Mouse (Mus musculus): ENCODE data around the gene Dmkn. TPM values are rescaled to one million over a fixed set of nuclear protein-coding genes. Genes with fewer than 3 reads are reported as not detected.

Gene Dmkn
- polyA plus RNA-seq, 1 experiment from 2014 or later, result not detected

DNA sequence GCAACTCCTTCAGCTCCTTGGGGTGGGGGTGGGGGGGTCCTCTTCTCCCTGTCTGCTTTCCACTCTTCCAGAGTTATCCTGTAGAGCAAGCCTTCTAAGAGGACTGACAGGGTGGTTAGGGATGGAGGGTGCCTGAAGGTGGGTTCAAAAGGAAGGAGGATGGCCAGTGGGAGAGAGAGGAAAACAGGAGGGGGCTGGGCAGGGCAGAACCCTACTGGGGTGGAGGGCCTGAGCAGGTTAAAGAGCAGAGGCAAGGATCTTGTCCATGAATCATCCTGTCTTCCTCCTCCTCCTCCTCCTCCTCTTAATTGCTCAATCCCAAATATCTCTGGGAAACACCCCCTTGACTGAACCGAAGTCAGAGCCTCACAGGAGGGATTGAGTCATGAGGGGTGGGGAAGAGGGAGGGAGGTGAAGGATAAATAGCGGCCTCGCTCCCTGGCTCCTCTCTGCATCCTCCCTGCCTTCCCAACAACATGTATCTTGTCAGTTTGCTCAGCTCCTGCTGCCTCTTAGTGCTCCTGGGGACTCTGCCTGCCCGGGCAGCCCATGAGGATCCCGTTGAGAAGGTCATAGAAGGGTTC lies 12.4 kb upstream of the Dmkn start, which contains the start of gene Sbsn:
Gene Sbsn, plus strand, starts transcription at position 386 of the 584 bp plus-strand sequence.
- 54% methylated on average over 5 of the region's 5 CpGs for WGBS
- Histone ChIP-seq H3K4me3 (ENCODE audit: low read depth, low read length) (no peak within 1 kb of the TSS), H3K9ac (ENCODE audit: low read depth, low read length) (no peak within 1 kb of the TSS), H3K27me3 (replicated peaks; ENCODE audit: control insufficient read depth, insufficient read depth, low read length) (no peaks in the 10 kb centered on the region), H3K9me3 (ENCODE audit: control insufficient read depth, low read length) (peaks cover 6% of the 10 kb centered on the region; the same call in 1 of the 2 replicates), H3K27ac (ENCODE audit: low read depth, low read length) (no peak within 1 kb of the TSS), H3K4me2 (no peak within 1 kb of the TSS), H3K36me3 (ENCODE audit: control insufficient read depth, insufficient read depth, low read length) (peaks cover 3% of the 10 kb centered on the region; the same call in 1 of the 2 replicates), H3K4me1 (replicated peaks; ENCODE audit: control insufficient read depth, insufficient read depth, low read length) (no peaks in the 10 kb centered on the region)
- ATAC-seq (replicated peaks; ENCODE audit: low FRiP score) (no peak), DNase-seq (ENCODE audit: low spot score) (no peak)

DNA sequence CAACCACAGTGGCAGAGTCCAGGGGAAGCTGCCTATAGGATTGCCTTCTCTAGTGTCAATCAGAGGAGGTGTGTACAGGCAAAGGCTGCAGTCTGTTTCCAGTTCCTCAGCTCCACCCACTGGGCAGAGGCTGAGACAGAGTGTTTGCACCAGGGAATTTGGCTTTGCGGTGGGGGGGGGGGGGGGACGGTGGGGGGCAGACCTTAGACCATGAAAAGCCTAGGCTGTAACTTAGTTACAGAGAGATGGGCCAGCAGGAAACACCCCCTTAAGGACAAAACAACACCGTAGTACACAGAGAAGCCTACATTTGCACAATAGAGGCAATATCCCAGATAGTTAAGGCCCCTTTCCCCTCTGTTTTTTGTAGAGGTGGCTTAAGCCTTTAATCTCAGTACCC lies 6.6 kb upstream of the Dmkn start:
- no peak overlapping the region for H3K27ac ChIP-seq (ENCODE audit: low read depth, low read length)
- ATAC-seq (replicated peaks; ENCODE audit: low FRiP score) (no peak), DNase-seq (ENCODE audit: low spot score) (no peak)
- peaks cover 6% of the 10 kb centered on the region; the same call in 1 of the 2 replicates for H3K9me3 ChIP-seq (ENCODE audit: control insufficient read depth, low read length)
- no peak overlapping the region for H3K9ac ChIP-seq (ENCODE audit: low read depth, low read length)
- peaks cover 3% of the 10 kb centered on the region; the same call in 1 of the 2 replicates for H3K36me3 ChIP-seq (ENCODE audit: control insufficient read depth, insufficient read depth, low read length)
- 51% methylated on average over 3 of the region's 3 CpGs for WGBS
- H3K4me3 ChIP-seq (ENCODE audit: low read depth, low read length), result no peak overlapping the region
- no peak overlapping the region for H3K4me2 ChIP-seq
- H3K4me1 ChIP-seq (replicated peaks; ENCODE audit: control insufficient read depth, insufficient read depth, low read length), result peaks cover 5% of the 10 kb centered on the region
- no peaks in the 10 kb centered on the region for H3K27me3 ChIP-seq (replicated peaks; ENCODE audit: control insufficient read depth, insufficient read depth, low read length)

DNA sequence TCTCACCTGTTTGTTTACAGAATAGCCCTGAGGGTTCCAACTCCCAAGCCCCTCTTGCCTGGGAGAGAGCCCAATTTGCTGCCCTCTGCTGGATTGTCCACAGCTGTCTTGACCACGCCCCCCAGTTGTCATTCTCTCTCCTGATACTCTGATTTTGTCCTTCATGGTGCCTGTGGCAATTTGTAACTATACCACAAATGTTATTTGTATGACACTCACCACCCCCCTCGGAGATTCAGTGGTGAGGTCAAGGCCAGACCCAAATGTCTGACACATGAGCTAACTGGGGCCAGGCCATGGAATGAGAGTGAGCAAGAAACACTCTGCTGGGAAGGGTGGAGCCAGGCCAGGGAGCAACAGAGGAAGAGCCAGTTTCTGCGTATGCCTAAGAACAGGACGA lies 4.7 kb upstream of the Dmkn start:
- Histone ChIP-seq H3K4me2 (no peak overlapping the region), H3K9ac (ENCODE audit: low read depth, low read length) (no peak overlapping the region), H3K27me3 (replicated peaks; ENCODE audit: control insufficient read depth, insufficient read depth, low read length) (peaks cover under 1% of the 10 kb centered on the region; the same call in 1 of the 2 replicates), H3K36me3 (ENCODE audit: control insufficient read depth, insufficient read depth, low read length) (peaks cover 3% of the 10 kb centered on the region; the same call in 1 of the 2 replicates), H3K27ac (ENCODE audit: low read depth, low read length) (no peak overlapping the region), H3K4me3 (ENCODE audit: low read depth, low read length) (no peak overlapping the region), H3K9me3 (ENCODE audit: control insufficient read depth, low read length) (peaks cover 6% of the 10 kb centered on the region; the same call in 1 of the 2 replicates), H3K4me1 (replicated peaks; ENCODE audit: control insufficient read depth, insufficient read depth, low read length) (peaks cover 6% of the 10 kb centered on the region)
- 38% methylated on average over 4 of the region's 4 CpGs for WGBS
- DNase-seq (ENCODE audit: low spot score), result no peak
- no peak for ATAC-seq (replicated peaks; ENCODE audit: low FRiP score)

DNA sequence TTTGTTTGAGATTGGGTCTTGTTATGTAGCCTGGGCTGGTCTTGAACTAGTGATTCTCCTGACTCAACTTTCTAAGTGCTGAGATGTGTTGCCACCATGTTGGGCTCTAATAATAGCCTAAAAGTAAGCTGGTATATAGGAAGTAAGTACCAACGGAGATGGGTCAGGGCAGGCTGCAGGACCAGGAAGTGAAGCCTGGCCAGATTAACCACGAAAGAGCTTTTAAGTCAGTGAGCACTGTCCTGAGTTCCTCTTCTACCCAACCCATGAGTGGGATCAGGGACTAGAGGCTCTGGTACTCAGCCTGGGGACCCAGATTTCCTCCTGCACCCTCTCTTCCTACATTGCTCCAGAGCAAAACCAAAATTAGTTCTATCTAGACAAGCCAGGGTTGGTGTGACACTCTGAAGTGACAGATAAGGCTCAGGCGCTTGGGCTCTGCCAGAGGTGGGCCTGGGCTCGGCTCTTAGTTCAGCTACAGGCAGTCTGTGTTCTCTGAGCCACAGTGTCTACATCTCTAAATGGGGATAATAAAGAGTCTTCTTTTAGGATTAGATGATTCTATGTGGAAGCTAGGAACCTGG lies 1.7 kb upstream of the Dmkn start:
- no peak overlapping the region for H3K4me2 ChIP-seq
- no peak overlapping the region for H3K4me3 ChIP-seq (ENCODE audit: low read depth, low read length)
- H3K27ac ChIP-seq (ENCODE audit: low read depth, low read length), result no peak overlapping the region
- WGBS, result 39% methylated on average over 4 of the region's 4 CpGs
- H3K36me3 ChIP-seq (ENCODE audit: control insufficient read depth, insufficient read depth, low read length), result no peaks in the 10 kb centered on the region
- H3K27me3 ChIP-seq (replicated peaks; ENCODE audit: control insufficient read depth, insufficient read depth, low read length), result peaks cover 13% of the 10 kb centered on the region
- DNase-seq (ENCODE audit: low spot score) (no peak), ATAC-seq (replicated peaks; ENCODE audit: low FRiP score) (peak; percentile 45; the same call in 1 of the 2 replicates)
- no peaks in the 10 kb centered on the region for H3K9me3 ChIP-seq (ENCODE audit: control insufficient read depth, low read length)
- H3K4me1 ChIP-seq (replicated peaks; ENCODE audit: control insufficient read depth, insufficient read depth, low read length), result peaks cover 6% of the 10 kb centered on the region
- H3K9ac ChIP-seq (ENCODE audit: low read depth, low read length), result no peak overlapping the region

DNA sequence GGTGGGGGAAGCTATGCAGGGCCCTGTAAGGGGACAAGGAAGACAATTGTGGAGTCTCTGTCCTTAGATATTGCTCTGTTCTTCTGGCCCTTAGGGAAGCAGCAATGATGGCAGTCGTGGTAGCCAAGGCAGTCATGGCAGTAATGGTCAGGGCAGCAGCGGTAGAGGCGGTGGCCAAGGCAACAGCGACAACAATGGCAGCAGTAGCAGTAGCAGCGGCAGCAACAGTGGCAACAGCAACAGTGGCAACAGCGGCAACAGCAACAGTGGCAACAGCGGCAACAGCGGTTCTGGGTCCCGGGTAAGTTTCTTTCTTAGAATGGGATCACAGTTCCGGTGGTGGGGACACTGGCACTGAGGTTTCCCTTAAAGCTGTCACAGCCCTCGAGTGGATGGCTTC lies 1.6 kb downstream of the Dmkn start:
- H3K27ac ChIP-seq (ENCODE audit: low read depth, low read length), result no peak overlapping the region
- DNase-seq (ENCODE audit: low spot score) (no peak), ATAC-seq (replicated peaks; ENCODE audit: low FRiP score) (no peak)
- no peak overlapping the region for H3K4me3 ChIP-seq (ENCODE audit: low read depth, low read length)
- H3K9ac ChIP-seq (ENCODE audit: low read depth, low read length), result no peak overlapping the region
- peaks cover 16% of the 10 kb centered on the region for H3K27me3 ChIP-seq (replicated peaks; ENCODE audit: control insufficient read depth, insufficient read depth, low read length)
- no peaks in the 10 kb centered on the region for H3K9me3 ChIP-seq (ENCODE audit: control insufficient read depth, low read length)
- 32% methylated on average over 11 of the region's 11 CpGs for WGBS
- H3K4me1 ChIP-seq (replicated peaks; ENCODE audit: control insufficient read depth, insufficient read depth, low read length), result peaks cover 6% of the 10 kb centered on the region
- no peak overlapping the region for H3K4me2 ChIP-seq
- no peaks in the 10 kb centered on the region for H3K36me3 ChIP-seq (ENCODE audit: control insufficient read depth, insufficient read depth, low read length)

DNA sequence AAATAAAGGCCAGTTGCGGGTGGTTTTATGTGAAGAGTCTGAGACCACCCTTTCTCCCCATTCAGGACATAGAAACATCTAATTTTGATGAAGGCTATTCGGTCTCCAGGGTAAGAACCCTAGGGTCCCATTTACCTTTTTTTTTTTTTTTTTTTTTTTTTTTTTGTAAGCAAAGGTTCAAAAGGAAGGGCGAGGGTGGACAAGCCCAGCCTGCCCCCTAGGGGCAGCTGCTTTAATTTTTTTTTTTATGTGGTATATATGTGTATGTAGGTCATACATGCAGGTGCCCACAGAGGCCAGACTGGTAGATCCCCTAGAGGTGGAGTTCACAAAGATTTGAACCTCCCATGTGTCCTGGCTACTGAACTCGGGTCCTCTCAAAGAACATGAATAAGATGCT lies 2.9 kb downstream of the Dmkn start:
- H3K27ac ChIP-seq (ENCODE audit: low read depth, low read length), result no peak overlapping the region
- peaks cover 16% of the 10 kb centered on the region for H3K27me3 ChIP-seq (replicated peaks; ENCODE audit: control insufficient read depth, insufficient read depth, low read length)
- peaks cover 6% of the 10 kb centered on the region for H3K4me1 ChIP-seq (replicated peaks; ENCODE audit: control insufficient read depth, insufficient read depth, low read length)
- H3K36me3 ChIP-seq (ENCODE audit: control insufficient read depth, insufficient read depth, low read length), result no peaks in the 10 kb centered on the region
- no peak overlapping the region for H3K4me2 ChIP-seq
- 75% methylated on average over 4 of the region's 4 CpGs for WGBS
- H3K9me3 ChIP-seq (ENCODE audit: control insufficient read depth, low read length), result no peaks in the 10 kb centered on the region; the same call in 1 of the 2 replicates
- no peak overlapping the region for H3K9ac ChIP-seq (ENCODE audit: low read depth, low read length)
- ATAC-seq (replicated peaks; ENCODE audit: low FRiP score), result no peak
- DNase-seq (ENCODE audit: low spot score), result no peak
- no peak overlapping the region for H3K4me3 ChIP-seq (ENCODE audit: low read depth, low read length)

DNA sequence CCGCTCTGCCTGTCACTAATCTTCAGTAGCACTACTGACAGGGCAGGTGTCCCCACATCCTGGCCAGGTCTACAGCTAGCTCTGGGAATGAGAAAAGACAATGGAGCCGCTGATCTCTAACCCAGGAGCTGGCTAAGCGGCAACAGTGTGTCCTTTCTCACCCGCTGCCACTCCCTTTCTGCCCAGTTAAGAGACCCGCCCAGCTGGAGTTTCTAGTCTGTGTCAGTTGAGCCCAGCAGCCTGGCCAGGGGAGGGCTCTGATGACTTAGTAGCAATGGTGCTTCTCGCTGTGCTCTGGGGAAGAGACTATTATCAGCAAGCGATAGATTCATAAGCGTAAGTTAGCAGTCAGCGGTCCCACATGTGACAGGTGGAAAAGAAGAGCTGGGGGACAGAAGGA lies 5.7 kb downstream of the Dmkn start:
- Histone ChIP-seq H3K9ac (ENCODE audit: low read depth, low read length) (no peak overlapping the region), H3K9me3 (ENCODE audit: control insufficient read depth, low read length) (no peaks in the 10 kb centered on the region; the same call in 1 of the 2 replicates), H3K27ac (ENCODE audit: low read depth, low read length) (no peak overlapping the region), H3K4me1 (replicated peaks; ENCODE audit: control insufficient read depth, insufficient read depth, low read length) (no peaks in the 10 kb centered on the region), H3K4me3 (ENCODE audit: low read depth, low read length) (no peak overlapping the region), H3K36me3 (ENCODE audit: control insufficient read depth, insufficient read depth, low read length) (no peaks in the 10 kb centered on the region), H3K27me3 (replicated peaks; ENCODE audit: control insufficient read depth, insufficient read depth, low read length) (peaks cover 13% of the 10 kb centered on the region), H3K4me2 (no peak overlapping the region)
- ATAC-seq (replicated peaks; ENCODE audit: low FRiP score) (no peak), DNase-seq (ENCODE audit: low spot score) (no peak)
- 32% methylated on average over 9 of the region's 9 CpGs for WGBS

DNA sequence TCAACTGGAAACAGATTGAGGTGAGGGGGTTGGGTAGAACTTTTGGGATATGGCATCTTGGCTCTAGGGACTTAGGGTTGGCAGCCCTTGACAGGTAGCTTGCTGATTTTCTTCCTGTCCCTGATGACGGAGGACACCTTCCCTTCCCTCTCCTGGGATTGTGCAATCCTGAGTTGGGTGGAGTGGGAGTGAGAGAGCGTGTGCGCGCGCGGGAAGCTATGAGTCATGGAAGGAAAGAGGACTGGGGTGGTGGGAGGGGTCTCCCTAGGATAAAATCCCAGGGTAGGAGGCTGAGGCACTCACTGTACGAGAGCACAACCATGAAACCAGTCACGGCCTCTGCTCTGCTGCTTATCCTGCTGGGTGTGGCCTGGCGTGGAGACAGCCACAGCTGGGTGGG lies 12.5 kb downstream of the Dmkn start:
- ATAC-seq (replicated peaks; ENCODE audit: low FRiP score) (no peak), DNase-seq (ENCODE audit: low spot score) (no peak)
- Histone ChIP-seq H3K4me3 (ENCODE audit: low read depth, low read length) (no peak overlapping the region), H3K4me2 (no peak overlapping the region), H3K27ac (ENCODE audit: low read depth, low read length) (no peak overlapping the region), H3K9me3 (ENCODE audit: control insufficient read depth, low read length) (no peaks in the 10 kb centered on the region; the same call in 1 of the 2 replicates), H3K27me3 (replicated peaks; ENCODE audit: control insufficient read depth, insufficient read depth, low read length) (no peaks in the 10 kb centered on the region), H3K4me1 (replicated peaks; ENCODE audit: control insufficient read depth, insufficient read depth, low read length) (no peaks in the 10 kb centered on the region), H3K9ac (ENCODE audit: low read depth, low read length) (no peak overlapping the region), H3K36me3 (ENCODE audit: control insufficient read depth, insufficient read depth, low read length) (no peaks in the 10 kb centered on the region)
- WGBS, result 78% methylated on average over 9 of the region's 9 CpGs

DNA sequence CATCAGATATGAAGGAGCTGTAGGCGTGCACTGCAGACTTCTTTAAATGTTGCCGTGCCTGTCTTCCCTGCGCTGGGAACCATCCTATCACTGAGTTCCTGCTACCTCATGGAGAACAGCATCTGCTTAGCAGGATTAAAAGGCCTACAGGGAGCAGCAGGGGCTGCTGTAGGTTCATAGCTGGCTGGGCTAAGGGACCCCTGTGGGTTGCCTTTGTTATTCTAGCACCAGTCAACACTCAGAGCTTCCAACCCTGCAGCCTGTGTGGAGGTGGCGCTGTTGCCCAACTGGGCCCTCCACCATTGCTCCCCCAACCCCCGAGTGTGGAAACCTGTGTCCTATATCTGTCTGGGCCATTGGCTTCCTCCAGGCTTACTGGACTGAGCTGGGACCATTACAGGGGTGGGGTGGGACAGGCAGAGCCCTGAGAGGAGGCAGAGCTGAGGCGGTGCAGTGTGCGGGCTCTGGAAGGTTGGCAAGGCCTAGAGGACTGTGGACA lies 13.6 kb downstream of the Dmkn start:
- no peak overlapping the region for H3K9ac ChIP-seq (ENCODE audit: low read depth, low read length)

More for the DNA sequence above, 13.6 kb downstream of the Dmkn start:
- Histone ChIP-seq H3K36me3 (ENCODE audit: control insufficient read depth, insufficient read depth, low read length) (no peaks in the 10 kb centered on the region), H3K27ac (ENCODE audit: low read depth, low read length) (no peak overlapping the region), H3K27me3 (replicated peaks; ENCODE audit: control insufficient read depth, insufficient read depth, low read length) (no peaks in the 10 kb centered on the region), H3K9me3 (ENCODE audit: control insufficient read depth, low read length) (no peaks in the 10 kb centered on the region), H3K4me3 (ENCODE audit: low read depth, low read length) (no peak overlapping the region), H3K4me1 (replicated peaks; ENCODE audit: control insufficient read depth, insufficient read depth, low read length) (no peaks in the 10 kb centered on the region), H3K4me2 (no peak overlapping the region)
- no peak for ATAC-seq (replicated peaks; ENCODE audit: low FRiP score)
- DNase-seq (ENCODE audit: low spot score), result no peak
- WGBS, result 58% methylated on average over 7 of the region's 7 CpGs

Data from liver, embryonic 11.5 days (tissue).